Mouse (Mus musculus) CH12.LX (cell line): ENCODE results near the gene Cd5. TPM values are rescaled to one million over a fixed set of nuclear protein-coding genes. Genes with fewer than 3 reads are reported as not detected.

Experiments
- DNase-seq: peaks from one replicate; pipeline ENCODE4 v3.0.0-alpha.2; 2013; ENCODE audit errors: extremely low read depth
- H3K27ac ChIP-seq: 2 replicates; pipeline ENCODE4 v1.5.1; 2012; ENCODE audit warnings: low read depth, mild to moderate bottlenecking, control low read depth, moderate library complexity; ENCODE audit not compliant: insufficient read depth
- H3K27me3 ChIP-seq: replicated peaks from 2 replicates; pipeline ENCODE3; 2012; ENCODE audit warnings: inconsistent platforms
- H3K36me3 ChIP-seq, 2 experiments: replicated peaks in 1 of 2; 2 replicates each; pipeline versions ENCODE3 to v1.6.1; 2012; ENCODE audit warnings: inconsistent platforms in 1 of 2, low read length in 1 of 2, mild to moderate bottlenecking in 1 of 2, mixed read lengths in 1 of 2, moderate library complexity in 1 of 2; ENCODE audit not compliant: control insufficient read depth in 1 of 2, insufficient read depth in 1 of 2
- H3K4me1 ChIP-seq, 2 experiments: 2 replicates each; pipeline ENCODE4 v1.6.1; 2012; ENCODE audit warnings: inconsistent platforms in 1 of 2, moderate library complexity in 1 of 2; ENCODE audit not compliant: insufficient read depth in 2 of 2, control insufficient read depth in 1 of 2
- H3K4me2 ChIP-seq: 2 replicates; pipeline ENCODE4 v1.6.1; 2012; ENCODE audit warnings: low read depth, mild to moderate bottlenecking, control low read depth; ENCODE audit not compliant: poor library complexity, insufficient read depth, severe bottlenecking
- H3K4me3 ChIP-seq, 3 experiments: fragments of 150-350 bp in 1 of 3; sonication (generic) in 1 of 3; replicated peaks in 1 of 3; 2 replicates each; pipeline versions ENCODE3 to v1.5.1; 2011 to 2012; ENCODE audit warnings: low read depth in 2 of 3, low read length in 2 of 3, mild to moderate bottlenecking in 2 of 3, moderate library complexity in 2 of 3, control low read depth in 1 of 3, improper control_type of control experiment in 1 of 3, inconsistent platforms in 1 of 3, mixed read lengths in 1 of 3; ENCODE audit not compliant: poor library complexity in 1 of 3
- H3K79me2 ChIP-seq: replicated peaks from 2 replicates; pipeline ENCODE4 v1.6.1; 2012; ENCODE audit warnings: mild to moderate bottlenecking, moderate library complexity; ENCODE audit not compliant: control insufficient read depth, poor library complexity, insufficient read depth, severe bottlenecking; ENCODE audit errors: extremely low read depth
- H3K9ac ChIP-seq: 2 replicates; pipeline ENCODE4 v1.6.1; 2012; ENCODE audit warnings: low read depth, mild to moderate bottlenecking, control low read depth, moderate library complexity; ENCODE audit not compliant: insufficient read depth
- H3K9me3 ChIP-seq: replicated peaks from 2 replicates; pipeline ENCODE3; 2012; ENCODE audit warnings: low read length, inconsistent platforms, mixed read lengths
- BHLHE40 ChIP-seq: IDR thresholded peaks from 2 replicates; pipeline ENCODE4 v1.6.1; 2011; ENCODE audit warnings: mild to moderate bottlenecking, low read depth, low read length, improper control_type of control experiment
- CHD1 ChIP-seq: IDR thresholded peaks from 2 replicates; pipeline ENCODE4 v1.6.1; 2012; ENCODE audit warnings: low read depth, low read length, improper control_type of control experiment, inconsistent platforms
- CTCF ChIP-seq, 2 experiments: IDR thresholded peaks in 1 of 2; conservative IDR thresholded peaks in 1 of 2; 2 replicates each; pipeline ENCODE4 v1.5.1; 2011 to 2012; ENCODE audit warnings: low read depth in 2 of 2, low read length in 2 of 2, improper control_type of control experiment in 1 of 2, inconsistent platforms in 1 of 2, mild to moderate bottlenecking in 1 of 2, moderate library complexity in 1 of 2
- E2F4 ChIP-seq: IDR thresholded peaks from 2 replicates; pipeline ENCODE4 v1.6.1; 2011; ENCODE audit warnings: low read depth, low read length, improper control_type of control experiment; ENCODE audit not compliant: insufficient replicate concordance
- ELF1 ChIP-seq: IDR thresholded peaks from 2 replicates; pipeline ENCODE4 v1.6.1; 2014; ENCODE audit warnings: low read depth, mild to moderate bottlenecking, inconsistent platforms, low read length, improper control_type of control experiment
- GABPA ChIP-seq: IDR thresholded peaks from 2 replicates; pipeline ENCODE4 v1.6.1; 2012; ENCODE audit warnings: low read depth, low read length, improper control_type of control experiment, inconsistent platforms; ENCODE audit not compliant: insufficient replicate concordance
- HCFC1 ChIP-seq: IDR thresholded peaks from 2 replicates; pipeline ENCODE4 v1.6.1; 2012; ENCODE audit warnings: low read depth, mild to moderate bottlenecking, inconsistent platforms, low read length, improper control_type of control experiment
- JUN ChIP-seq: IDR thresholded peaks from 2 replicates; pipeline ENCODE4 v1.6.1; 2011; ENCODE audit warnings: low read depth, mild to moderate bottlenecking, low read length, improper control_type of control experiment, moderate library complexity; ENCODE audit not compliant: insufficient read depth
- JUND ChIP-seq: conservative IDR thresholded peaks from 2 replicates; pipeline ENCODE4 v1.6.1; 2011; ENCODE audit warnings: low read depth, low read length, improper control_type of control experiment
- KAT2A ChIP-seq: IDR thresholded peaks from 2 replicates; pipeline ENCODE4 v1.6.1; 2012; ENCODE audit warnings: low read length, improper control_type of control experiment, inconsistent platforms; ENCODE audit not compliant: insufficient replicate concordance
- MAZ ChIP-seq: IDR thresholded peaks from 2 replicates; pipeline ENCODE4 v1.6.1; 2012; ENCODE audit warnings: low read depth, mild to moderate bottlenecking, inconsistent platforms, low read length, improper control_type of control experiment, moderate library complexity
- MXI1 ChIP-seq: IDR thresholded peaks from 2 replicates; pipeline ENCODE4 v1.6.1; 2011; ENCODE audit warnings: mild to moderate bottlenecking, low read depth, low read length, improper control_type of control experiment
- NRF1 ChIP-seq: IDR thresholded peaks from 2 replicates; pipeline ENCODE4 v1.6.1; 2014; ENCODE audit warnings: low read depth, mild to moderate bottlenecking, inconsistent platforms, low read length, improper control_type of control experiment, moderate library complexity
- POLR2A ChIP-seq: IDR thresholded peaks from 2 replicates; pipeline ENCODE4 v1.6.1; 2011; ENCODE audit warnings: low read depth, mild to moderate bottlenecking, improper control_type of control experiment, low read length
- RAD21 ChIP-seq: IDR thresholded peaks from 2 replicates; pipeline ENCODE4 v1.6.1; 2011; ENCODE audit warnings: low read depth, mild to moderate bottlenecking, low read length, improper control_type of control experiment, moderate library complexity
- TBP ChIP-seq: conservative IDR thresholded peaks from 2 replicates; pipeline ENCODE4 v1.6.1; 2011; ENCODE audit warnings: low read depth, low read length, improper control_type of control experiment
- UBTF ChIP-seq: IDR thresholded peaks from 2 replicates; pipeline ENCODE4 v1.6.1; 2012; ENCODE audit warnings: low read depth, mild to moderate bottlenecking, inconsistent platforms, low read length, improper control_type of control experiment, moderate library complexity
- USF1 ChIP-seq: IDR thresholded peaks from 2 replicates; pipeline ENCODE4 v1.6.1; 2014; ENCODE audit warnings: low read depth, mild to moderate bottlenecking, inconsistent platforms, low read length, improper control_type of control experiment
- ZC3H11A ChIP-seq: IDR thresholded peaks from 2 replicates; pipeline ENCODE4 v1.6.1; 2012; ENCODE audit warnings: low read depth, mild to moderate bottlenecking, inconsistent platforms, low read length, improper control_type of control experiment
- ZKSCAN1 ChIP-seq: IDR thresholded peaks from 2 replicates; pipeline ENCODE4 v1.6.1; 2012; ENCODE audit warnings: low read depth, inconsistent platforms, low read length, improper control_type of control experiment, borderline replicate concordance
- ZMIZ1 ChIP-seq: IDR thresholded peaks from 2 replicates; pipeline ENCODE4 v1.6.1; 2012; ENCODE audit warnings: low read depth, mild to moderate bottlenecking, inconsistent platforms, low read length, improper control_type of control experiment
- ZNF384 ChIP-seq: IDR thresholded peaks from 2 replicates; pipeline ENCODE4 v1.6.1; 2012; ENCODE audit warnings: low read depth, low read length, improper control_type of control experiment, inconsistent platforms
- dilution Hi-C: fragments of 300-500 bp; cut with MboI; formaldehyde crosslinking; loops from 2 replicates; pipeline ENCODE4 v1.14.3; 2020; ENCODE audit warnings: low sequenced_read_pairs; ENCODE audit not compliant: extremely low pct_unique_long_range_greater_than_20kb, extremely low pct_ligation_motif_present
- in situ Hi-C: fragments of 300-500 bp; cut with MboI; formaldehyde crosslinking; loops from 3 replicates; pipeline ENCODE4 v1.14.3; 2019; ENCODE audit warnings: low sequenced_read_pairs, low pct_ligation_motif_present, low pct_unique_long_range_greater_than_20kb, mixed read lengths
- polyA plus RNA-seq: library from polyadenylated mRNA; unstranded; fragments of >175 nt; gene quantifications from 2 replicates; pipeline ENCODE4 v1.2.1, GENCODE M21; 2012; ENCODE audit warnings: low read depth; ENCODE audit not compliant: insufficient read length
- total RNA-seq, 2 experiments: library from RNA; depleted of rRNA; stranded (reverse); fragments of 300-350 nt in 1 of 2; fragments of >200 nt in 1 of 2; gene quantifications; 2 replicates each; pipeline ENCODE4 v1.2.3; 2012 to 2014

Gene Cd5
- total and polyA plus RNA-seq, 3 experiments: 8.7 to 51.4 (median 17.7) TPM

DNA sequence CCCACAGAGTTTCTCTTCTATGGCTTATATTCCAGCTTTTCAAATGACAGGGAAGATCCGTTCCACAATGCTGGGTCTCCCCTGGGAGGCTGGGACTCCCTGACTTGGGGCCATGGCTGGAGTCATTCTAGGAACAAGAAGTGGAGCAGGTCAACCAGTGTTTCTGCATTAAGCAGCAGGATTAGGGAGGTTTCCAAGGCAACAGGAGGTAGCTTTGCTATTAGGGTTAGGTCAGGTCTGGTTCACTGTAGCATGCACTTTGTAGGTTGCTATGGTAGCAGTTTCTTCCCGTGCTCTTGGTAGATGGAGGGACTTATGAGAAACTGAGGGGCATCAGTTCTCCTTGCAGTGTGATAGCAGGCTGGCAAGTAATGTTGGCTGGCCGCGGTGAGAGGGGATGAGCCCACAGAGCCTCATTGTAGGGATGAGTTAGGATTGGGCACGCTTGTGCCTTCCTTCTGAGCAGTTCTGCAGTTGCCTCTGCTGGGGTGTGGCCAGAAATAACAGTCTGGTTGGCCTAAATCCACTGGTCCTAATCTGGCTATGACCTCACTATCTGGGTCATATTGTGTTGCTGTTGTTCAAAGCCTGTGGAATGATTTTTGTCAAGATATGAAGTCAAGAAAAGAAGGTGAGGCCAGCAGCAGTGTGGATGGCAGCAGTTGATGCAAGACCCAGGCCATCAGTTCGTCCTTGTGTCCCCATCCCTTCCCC lies 37.6 kb downstream of the Cd5 start:
- no peak overlapping the region for H3K9ac ChIP-seq
- TF ChIP-seq KAT2A (no peak), HCFC1 (no peak), BHLHE40 (no peak)
- no peak overlapping the region for H3K4me3 ChIP-seq
- no peak overlapping the region for H3K4me2 ChIP-seq
- no peak for DNase-seq
- peaks cover 0 to 64% of the 10 kb centered on the region in 2 experiments; a peak in 3 of 4 replicates for H3K4me1 ChIP-seq
- no peak overlapping the region for H3K27ac ChIP-seq
- dilution Hi-C loops (no loop called here), in situ Hi-C loops (no loop called here)
- peaks cover 31% of the 10 kb centered on the region for H3K79me2 ChIP-seq
- no peaks in the 10 kb centered on the region for H3K9me3 ChIP-seq
- H3K36me3 ChIP-seq: peaks cover 4 to 52% of the 10 kb centered on the region in 2 experiments
- no peaks in the 10 kb centered on the region for H3K27me3 ChIP-seq

DNA sequence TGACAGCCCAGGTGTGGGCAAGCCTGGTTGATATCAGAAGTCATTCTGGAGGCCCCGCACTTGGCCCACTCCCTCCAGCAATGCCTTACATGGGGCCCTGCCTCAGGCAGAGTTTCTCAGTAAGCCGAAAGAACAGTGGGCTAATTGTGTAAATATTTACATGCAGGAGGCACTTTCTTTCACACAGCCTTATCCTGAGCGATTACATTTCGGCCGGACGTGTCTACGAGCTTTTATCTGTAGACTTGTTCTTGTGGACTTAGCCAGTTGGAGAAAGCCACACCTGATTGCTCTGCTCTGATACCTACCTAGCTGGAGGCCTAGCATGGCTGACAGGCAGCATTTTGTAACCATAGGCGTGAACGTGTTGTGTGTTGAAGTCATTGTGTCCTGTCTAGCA lies 39.0 kb downstream of the Cd5 start:
- Histone ChIP-seq H3K79me2 (peaks cover 41% of the 10 kb centered on the region), H3K9ac (no peak overlapping the region), H3K4me2 (no peak overlapping the region), H3K9me3 (no peaks in the 10 kb centered on the region), H3K4me3 (no peak overlapping the region), H3K4me1 (peaks cover 3 to 75% of the 10 kb centered on the region in 2 experiments), H3K36me3 (peaks cover 4 to 49% of the 10 kb centered on the region in 2 experiments), H3K27me3 (no peaks in the 10 kb centered on the region), H3K27ac (no peak overlapping the region)
- DNase-seq: no peak
- dilution Hi-C loops (no loop called here), in situ Hi-C loops (no loop called here)
- TF ChIP-seq ZMIZ1 (no peak), ZKSCAN1 (no peak), E2F4 (no peak), USF1 (no peak), ZNF384 (no peak), ELF1 (no peak), JUND (no peak), CHD1 (no peak), MXI1 (no peak), RAD21 (no peak), UBTF (no peak), CTCF (conservative IDR thresholded peaks at IDR 0.05 in 1 of 2, IDR thresholded peaks at IDR 0.05 in 1 of 2; ENCODE audit: low read depth in 2 of 2, low read length in 2 of 2) (no peak), GABPA (no peak), HCFC1 (no peak), ZC3H11A (no peak), MAZ (no peak), JUN (no peak), TBP (no peak), POLR2A (no peak), NRF1 (no peak)
